Mouse (Mus musculus) liver, embryonic 14.5 days (tissue): ENCODE results near the gene Itpa. TPM values are rescaled to one million over a fixed set of nuclear protein-coding genes. Genes with fewer than 3 reads are reported as not detected.

Experiments
- ATAC-seq: fragments of 200-750 bp; cut with Nextera tagmentation; 2 replicates; pipeline ENCODE4 v1.8.0; 2017; ENCODE audit warnings: moderate number of reproducible peaks, mild to moderate bottlenecking, moderate library complexity; ENCODE audit not compliant: insufficient read depth
- DNase-seq, 3 experiments: peaks; one replicate each; pipeline ENCODE4 v3.0.0-alpha.2; 2012 to 2013; ENCODE audit warnings: low read depth in 3 of 3, low spot score in 3 of 3
- H3K27ac ChIP-seq: fragments of 300-500 bp; sonication (generic); 2 replicates; pipeline ENCODE4 v1.5.1; 2014; ENCODE audit warnings: moderate library complexity, mild to moderate bottlenecking, control low read depth, inconsistent platforms
- H3K27me3 ChIP-seq: fragments of 300-500 bp; sonication (generic); 2 replicates; pipeline ENCODE4 v1.6.1; 2014; ENCODE audit warnings: mild to moderate bottlenecking, low read length, moderate library complexity; ENCODE audit not compliant: control insufficient read depth, insufficient read depth
- H3K36me3 ChIP-seq: fragments of 300-500 bp; sonication (generic); replicated peaks from 2 replicates; pipeline ENCODE4 v1.6.1; 2014; ENCODE audit warnings: low read depth; ENCODE audit not compliant: control insufficient read depth, insufficient read depth
- H3K4me1 ChIP-seq, 2 experiments: fragments of 200-500 bp in 1 of 2; fragments of 300-500 bp in 1 of 2; sonication (generic) in 1 of 2; replicated peaks; 2 replicates each; pipeline ENCODE4 v1.6.1; 2012 to 2014; ENCODE audit warnings: antibody characterized with exemption in 1 of 2, inconsistent platforms in 1 of 2, low read length in 1 of 2; ENCODE audit not compliant: control insufficient read depth in 2 of 2, insufficient read depth in 2 of 2
- H3K4me2 ChIP-seq: fragments of 300-500 bp; sonication (generic); 2 replicates; pipeline ENCODE4 v1.6.1; 2014; ENCODE audit warnings: low read depth, mild to moderate bottlenecking, control low read depth, moderate library complexity
- H3K4me3 ChIP-seq, 2 experiments: fragments of 200-500 bp in 1 of 2; fragments of 300-500 bp in 1 of 2; sonication (generic) in 1 of 2; 2 replicates each; pipeline ENCODE4 v1.5.1; 2012 to 2014; ENCODE audit warnings: low read depth in 2 of 2, low read length in 2 of 2, mild to moderate bottlenecking in 2 of 2, control low read depth in 1 of 2, inconsistent platforms in 1 of 2, moderate library complexity in 1 of 2; ENCODE audit not compliant: insufficient read depth in 1 of 2
- H3K9ac ChIP-seq: fragments of 300-500 bp; sonication (generic); replicated peaks from 2 replicates; pipeline ENCODE4 v1.6.1; 2014; ENCODE audit warnings: mild to moderate bottlenecking, control low read depth, moderate library complexity
- H3K9me3 ChIP-seq: fragments of 300-500 bp; sonication (generic); 2 replicates; pipeline ENCODE4 v1.6.1; 2016; ENCODE audit warnings: low read length, mixed read lengths; ENCODE audit not compliant: control insufficient read depth
- CTCF ChIP-seq: IDR thresholded peaks from 2 replicates; pipeline ENCODE4 v1.5.1; 2016; ENCODE audit warnings: antibody characterized with exemption, low read depth, control low read depth
- EP300 ChIP-seq: IDR thresholded peaks from 2 replicates; pipeline ENCODE4 v1.6.1; 2016; ENCODE audit warnings: antibody characterized with exemption, low read depth
- WGBS: fragments of 180-500 bp; shearing (Covaris S2); extraction: QIAGEN DNeasy Blood & Tissue Kit; methylation state at CpG from one replicate; pipeline ENCODE4 v1.1.7; 2014; ENCODE audit not compliant: insufficient replicate concordance; 5-methylcytosine and 5-hydroxymethylcytosine counted together
- polyA plus RNA-seq, 2 experiments: library from polyadenylated mRNA; depleted of rRNA in 1 of 2; stranded (reverse) in 1 of 2; unstranded in 1 of 2; fragments of >200 nt; fragmentation: Nextera tagmentation in 1 of 2; extraction: Ambion mirVana in 1 of 2; gene quantifications; 2 replicates each; pipeline versions ENCODE4 v1.2.1 to v1.2.3; 2012 to 2014

Itpa gene
- polyA plus RNA-seq, 2 experiments: 35.0 to 51.4 TPM

- no peak overlapping the region for H3K9ac ChIP-seq
- no peaks in the 10 kb centered on the region for H3K9me3 ChIP-seq
- H3K4me2 ChIP-seq: no peak overlapping the region; the same call in 1 of the 2 replicates
- peaks cover 41% of the 10 kb centered on the region for H3K36me3 ChIP-seq
- no peak overlapping the region for H3K4me3 ChIP-seq
- H3K4me1 ChIP-seq: peaks cover 25 to 36% of the 10 kb centered on the region in 2 experiments
- ATAC-seq: no peak
- TF ChIP-seq EP300 (no peak), CTCF (no peak)
- peak overlapping the region; percentile 92 for H3K27ac ChIP-seq
- WGBS: 88% methylated on average over 9 of the region's 9 CpGs
- DNase-seq: no peak
- no peaks in the 10 kb centered on the region for H3K27me3 ChIP-seq
These were observed 10.9 kb upstream of the Itpa start for GRCm38 (mm10) chr2:130656536-130656935.

- WGBS: 80% methylated on average over 6 of the region's 6 CpGs
- no peak for TF ChIP-seq CTCF
- no peak for TF ChIP-seq EP300
- H3K27ac ChIP-seq: no peak overlapping the region
- no peak overlapping the region for H3K4me3 ChIP-seq
- ATAC-seq (no peak), DNase-seq (no peak)
- H3K27me3 ChIP-seq: no peaks in the 10 kb centered on the region
- H3K9ac ChIP-seq: no peak overlapping the region
- H3K9me3 ChIP-seq: no peaks in the 10 kb centered on the region
- H3K4me1 ChIP-seq: peaks cover 25 to 36% of the 10 kb centered on the region in 2 experiments
- no peak overlapping the region for H3K4me2 ChIP-seq
- peaks cover 44% of the 10 kb centered on the region for H3K36me3 ChIP-seq
These were observed 9.9 kb upstream of the Itpa start for GRCm38 (mm10) chr2:130657541-130657940.

- no peak for DNase-seq
- WGBS: 82% methylated on average over 10 of the region's 10 CpGs
- H3K36me3 ChIP-seq: peaks cover 42% of the 10 kb centered on the region
- H3K4me2 ChIP-seq: no peak overlapping the region
- no peak overlapping the region for H3K9ac ChIP-seq
- no peaks in the 10 kb centered on the region for H3K9me3 ChIP-seq
- ATAC-seq: no peak
- H3K4me1 ChIP-seq: peaks cover 32 to 39% of the 10 kb centered on the region in 2 experiments
- no peak overlapping the region for H3K4me3 ChIP-seq
- no peak overlapping the region for H3K27ac ChIP-seq
- TF ChIP-seq EP300 (no peak), CTCF (no peak)
- no peaks in the 10 kb centered on the region for H3K27me3 ChIP-seq
These were observed 8.9 kb upstream of the Itpa start for GRCm38 (mm10) chr2:130658530-130658929.

GRCm38 (mm10) chr2:130663342-130663741 is 4.1 kb upstream of the Itpa start:
- ATAC-seq (no peak), DNase-seq (no peak)
- H3K9ac ChIP-seq: peak overlapping the region; percentile 82
- WGBS: 85% methylated on average over 11 of the region's 11 CpGs
- peak overlapping the region; percentile 74 for H3K27ac ChIP-seq
- H3K36me3 ChIP-seq: peaks cover 24% of the 10 kb centered on the region
- no peaks in the 10 kb centered on the region for H3K9me3 ChIP-seq
- peak overlapping the region; percentile 81 for H3K4me2 ChIP-seq
- H3K27me3 ChIP-seq: no peaks in the 10 kb centered on the region
- TF ChIP-seq EP300: no peak
- TF ChIP-seq CTCF: no peak
- H3K4me3 ChIP-seq: peak overlapping the region; percentile 60 to 72
- peaks cover 16 to 20% of the 10 kb centered on the region in 2 experiments for H3K4me1 ChIP-seq

- WGBS: under 1% methylated on average over 40 of the region's 40 CpGs
- Histone ChIP-seq H3K4me3 (peak within 1 kb of the TSS; percentile 60 to 72), H3K36me3 (peaks cover 16% of the 10 kb centered on the region), H3K27ac (peak within 1 kb of the TSS; percentile 74), H3K9ac (peak within 1 kb of the TSS; percentile 82), H3K9me3 (no peaks in the 10 kb centered on the region), H3K4me2 (peak within 1 kb of the TSS; percentile 81), H3K4me1 (peaks cover 18 to 23% of the 10 kb centered on the region in 2 experiments), H3K27me3 (no peaks in the 10 kb centered on the region)
- ATAC-seq: peak; percentile 92
- peak; percentile 86 to 91 (median 88) for DNase-seq
- TF ChIP-seq CTCF (peak; percentile 37), EP300 (0 out of 2 replicates have a peak, but pooled peaks have one; percentile 49)
These were observed 3.2 kb upstream of the Itpa start, which contains the start of gene Ddrgk1 for GRCm38 (mm10) chr2:130664102-130664701. TSS of gene Ddrgk1 (minus strand) at chr2:130664659.
